11 mouse cellular contexts compared by ENCODE assay signal in the genomic region with DNA sequence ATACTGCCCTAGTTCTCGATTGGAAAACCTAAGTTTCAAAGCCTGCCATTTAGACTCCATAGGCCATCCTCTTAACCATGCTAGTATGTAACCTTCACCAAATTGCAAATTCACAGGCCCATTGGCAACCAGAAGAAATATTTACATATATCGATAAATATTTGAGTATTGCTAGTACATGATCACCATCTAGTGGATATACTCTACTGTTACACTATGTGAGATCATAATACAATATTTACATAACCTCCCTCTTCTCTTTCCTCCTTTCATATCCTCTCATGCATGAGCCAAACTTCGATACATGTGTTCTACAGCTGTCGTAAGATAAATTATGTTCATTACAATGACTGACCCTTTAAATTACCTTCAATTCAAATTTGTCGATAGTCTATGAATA. TPM values are rescaled to one million over a fixed set of nuclear protein-coding genes. Genes with fewer than 3 reads are reported as not detected.
DNase-seq lines count a peak whose midpoint lies in the region; ATAC-seq lines count a peak whose summit lies in the region.
"Had no signal": no experiment of that assay in that cellular context is flagged by ENCODE, and none has a peak within 500 bp of the region (broad histone marks: within the 10 kb centered on the region; RNA-seq: fewer than 3 reads in every experiment).

No protein-coding gene starts in this region.

- H3K9me3 ChIP-seq in embryonic facial prominence, embryonic 11.5 days (replicated peaks; ENCODE audit: control insufficient read depth, low read length), result no peaks in the 10 kb centered on the region
- no peaks in the 10 kb centered on the region for H3K9me3 ChIP-seq in embryonic facial prominence, embryonic 10.5 days
- H3K9me3 ChIP-seq in forebrain, embryonic 13.5 days (replicated peaks), result no peaks in the 10 kb centered on the region
- H3K9me3 ChIP-seq: heart, embryonic 10.5 days had no signal

- no peaks in the 10 kb centered on the region for H3K36me3 ChIP-seq in embryonic facial prominence, embryonic 11.5 days (replicated peaks; ENCODE audit: control insufficient read depth, insufficient read depth, low read depth, low read length)
- no peaks in the 10 kb centered on the region for H3K36me3 ChIP-seq in embryonic facial prominence, embryonic 10.5 days (replicated peaks)
- no peaks in the 10 kb centered on the region for H3K36me3 ChIP-seq in forebrain, embryonic 13.5 days (ENCODE audit: poor library complexity, severe bottlenecking)
- H3K36me3 ChIP-seq: heart, embryonic 10.5 days had no signal

- no peak overlapping the region for H3K4me3 ChIP-seq in embryonic facial prominence, embryonic 11.5 days (ENCODE audit: low read depth, low read length)
- no peak overlapping the region for H3K4me3 ChIP-seq in embryonic facial prominence, embryonic 10.5 days
- H3K4me3 ChIP-seq in forebrain, embryonic 13.5 days, result no peak overlapping the region
- H3K4me3 ChIP-seq: heart, embryonic 10.5 days had no signal

- no peaks in the 10 kb centered on the region for H3K27me3 ChIP-seq in embryonic facial prominence, embryonic 11.5 days (ENCODE audit: control insufficient read depth, insufficient read depth, low read length)
- no peaks in the 10 kb centered on the region for H3K27me3 ChIP-seq in embryonic facial prominence, embryonic 10.5 days (replicated peaks; ENCODE audit: low read depth, poor library complexity, severe bottlenecking)
- H3K27me3 ChIP-seq in forebrain, embryonic 13.5 days, result no peaks in the 10 kb centered on the region

- H3K4me1 ChIP-seq in embryonic facial prominence, embryonic 11.5 days (ENCODE audit: control insufficient read depth, insufficient read depth, low read length), result no peaks in the 10 kb centered on the region
- H3K4me1 ChIP-seq in embryonic facial prominence, embryonic 10.5 days, result no peaks in the 10 kb centered on the region
- no peaks in the 10 kb centered on the region for H3K4me1 ChIP-seq in forebrain, embryonic 13.5 days
- H3K4me1 ChIP-seq: heart, embryonic 10.5 days had no signal

- H3K27ac ChIP-seq in embryonic facial prominence, embryonic 11.5 days (replicated peaks; ENCODE audit: low read depth, low read length), result no peak overlapping the region
- H3K27ac ChIP-seq in embryonic facial prominence, embryonic 10.5 days (replicated peaks), result no peak overlapping the region
- H3K27ac ChIP-seq in forebrain, embryonic 13.5 days, result no peak overlapping the region

- WGBS in embryonic facial prominence, embryonic 11.5 days, result 71% methylated on average over 5 of the region's 5 CpGs
- 83% methylated on average over 5 of the region's 5 CpGs for WGBS in embryonic facial prominence, embryonic 10.5 days
- WGBS in forebrain, embryonic 13.5 days, result 73% methylated on average over 5 of the region's 5 CpGs

- ATAC-seq in embryonic facial prominence, embryonic 11.5 days (replicated peaks; ENCODE audit: insufficient number of reproducible peaks, low FRiP score, low TSS enrichment, low read depth), result no peak
- ATAC-seq in forebrain, embryonic 13.5 days, result peak; percentile 65
- peak; percentile 53 for ATAC-seq in megakaryocyte, adult 5-6 weeks (ENCODE audit: poor library complexity, severe bottlenecking)

- no peak overlapping the region for H3K9ac ChIP-seq in embryonic facial prominence, embryonic 11.5 days (replicated peaks; ENCODE audit: low read length)
- H3K9ac ChIP-seq in forebrain, embryonic 13.5 days, result no peak overlapping the region

- peak; percentile 29 for DNase-seq in embryonic facial prominence, embryonic 11.5 days (ENCODE audit: low spot score)
- no peak for DNase-seq in embryonic facial prominence, embryonic 10.5 days (ENCODE audit: low spot score)
- peak; percentile 25 for DNase-seq in CD4-positive helper T cell, adult 2 months (ENCODE audit: low read depth, low spot score)
- DNase-seq in ovary, postnatal 36 days (ENCODE audit: low spot score), result no peak
- DNase-seq in gastrocnemius, postnatal 10 days, result no peak
- DNase-seq in adrenal gland, postnatal 25 days, result no peak
- DNase-seq: B cell, adult 2 months; cerebellum, adult 11 months had no signal

- H3K4me2 ChIP-seq in embryonic facial prominence, embryonic 11.5 days (ENCODE audit: low read depth, low read length), result no peak overlapping the region
- no peak overlapping the region for H3K4me2 ChIP-seq in forebrain, embryonic 13.5 days

RNA-seq across cellular contexts. Expression of gene Cpox, which starts 7.1 kb away (rescaled TPM):
- 21.0 and 22.0 TPM in 2 replicates for polyA plus RNA-seq in embryonic facial prominence, embryonic 11.5 days (2014; fragmentation: Nextera tagmentation; extraction: Ambion mirVana)
- polyA plus RNA-seq in embryonic facial prominence, embryonic 10.5 days (2016; fragmentation: Nextera tagmentation; extraction: Ambion mirVana), result 25.0 and 26.9 TPM in 2 replicates
- 8.4 and 10.3 TPM in 2 replicates for polyA plus RNA-seq in forebrain, embryonic 13.5 days (2015; fragmentation: Nextera tagmentation; extraction: Ambion mirVana)
- 36.6 and 50.8 TPM in 2 replicates for total RNA-seq in megakaryocyte, adult 5-6 weeks (2015)
- total RNA-seq in megakaryocyte, adult 5-6 weeks (2017), result 17.7 and 25.5 TPM in 2 replicates
- total RNA-seq in gastrocnemius, postnatal 10 days (2021), result 10 to 100 TPM; 12.0 to 12.4 TPM
- 15.8 and 19.6 TPM in 2 replicates for total RNA-seq in adrenal gland, postnatal 25 days (2021)

RNA-seq across cellular contexts. Expression of gene E330017A01Rik, which starts 24.5 kb away (rescaled TPM):
- polyA plus RNA-seq in embryonic facial prominence, embryonic 11.5 days (2014; fragmentation: Nextera tagmentation; extraction: Ambion mirVana), result not detected in 2 replicates
- not detected in 2 replicates for polyA plus RNA-seq in embryonic facial prominence, embryonic 10.5 days (2016; fragmentation: Nextera tagmentation; extraction: Ambion mirVana)
- not detected in 2 replicates for polyA plus RNA-seq in forebrain, embryonic 13.5 days (2015; fragmentation: Nextera tagmentation; extraction: Ambion mirVana)
- total RNA-seq in megakaryocyte, adult 5-6 weeks (2015), result not detected in 2 replicates
- not detected in 2 replicates for total RNA-seq in megakaryocyte, adult 5-6 weeks (2017)
- not detected for total RNA-seq in gastrocnemius, postnatal 10 days (2021)
- total RNA-seq in adrenal gland, postnatal 25 days (2021), result not detected in 2 replicates
- polyA plus RNA-seq: heart, embryonic 10.5 days had no signal

RNA-seq across cellular contexts. Expression of gene Gm813, which starts 46.2 kb away (rescaled TPM):
- not detected in 2 replicates for polyA plus RNA-seq in embryonic facial prominence, embryonic 11.5 days (2014; fragmentation: Nextera tagmentation; extraction: Ambion mirVana)
- not detected in 2 replicates for polyA plus RNA-seq in embryonic facial prominence, embryonic 10.5 days (2016; fragmentation: Nextera tagmentation; extraction: Ambion mirVana)
- polyA plus RNA-seq in forebrain, embryonic 13.5 days (2015; fragmentation: Nextera tagmentation; extraction: Ambion mirVana), result not detected in 2 replicates
- total RNA-seq in megakaryocyte, adult 5-6 weeks (2015), result not detected in 2 replicates
- not detected in 2 replicates for total RNA-seq in megakaryocyte, adult 5-6 weeks (2017)
- total RNA-seq in gastrocnemius, postnatal 10 days (2021), result not detected
- not detected in 2 replicates for total RNA-seq in adrenal gland, postnatal 25 days (2021)
- polyA plus RNA-seq: heart, embryonic 10.5 days had no signal

RNA-seq across cellular contexts. Expression of gene Gpr15, which starts 55.8 kb away (rescaled TPM):
- polyA plus RNA-seq in embryonic facial prominence, embryonic 11.5 days (2014; fragmentation: Nextera tagmentation; extraction: Ambion mirVana), result not detected in 2 replicates
- not detected in 2 replicates for polyA plus RNA-seq in embryonic facial prominence, embryonic 10.5 days (2016; fragmentation: Nextera tagmentation; extraction: Ambion mirVana)
- not detected in 2 replicates for polyA plus RNA-seq in forebrain, embryonic 13.5 days (2015; fragmentation: Nextera tagmentation; extraction: Ambion mirVana)
- 1.8 and 3.1 TPM in 2 replicates for total RNA-seq in megakaryocyte, adult 5-6 weeks (2015)
- total RNA-seq in megakaryocyte, adult 5-6 weeks (2017), result 4.2 and 6.7 TPM in 2 replicates
- not detected for total RNA-seq in gastrocnemius, postnatal 10 days (2021)
- total RNA-seq in adrenal gland, postnatal 25 days (2021), result not detected in 2 replicates
- polyA plus RNA-seq: heart, embryonic 10.5 days had no signal

Comparison
In these comparisons a context has a peak if more than half of its experiments do, and no peak if none do; other contexts are left out.
1. DNase-seq: peak in embryonic facial prominence, embryonic 11.5 days (single experiment) and CD4-positive helper T cell, adult 2 months (single experiment); none in embryonic facial prominence, embryonic 10.5 days (single experiment), ovary, postnatal 36 days (single experiment), gastrocnemius, postnatal 10 days (single experiment) and adrenal gland, postnatal 25 days (single experiment).